ENCODE assay signal across 11 mouse cellular contexts in genomic region chr1:64066320-64067254, GRCm38 (mm10). TPM values are rescaled to one million over a fixed set of nuclear protein-coding genes. Genes with fewer than 3 reads are reported as not detected.
DNase-seq lines count a peak whose midpoint lies in the region; ATAC-seq and TF ChIP-seq lines count a peak whose summit lies in the region.
"Had no signal": no experiment of that assay in that cellular context is flagged by ENCODE, and none has a peak within 500 bp of the region (broad histone marks: within the 10 kb centered on the region; RNA-seq: fewer than 3 reads in every experiment).

No protein-coding gene starts in this region.

- TF ChIP-seq CTCF in cortical plate, adult 2 months (IDR thresholded peaks at IDR 0.05; ENCODE audit: extremely low read depth, insufficient read depth, low read length) = no peak

- WGBS in forebrain, embryonic 14.5 days = 3% methylated on average over 10 of the region's 10 CpGs
- 25% methylated on average over 10 of the region's 10 CpGs for WGBS in neural tube, embryonic 12.5 days

- DNase-seq in forebrain, embryonic 14.5 days (ENCODE audit: low spot score) = peak; percentile 98
- peak; percentile 79 for DNase-seq in layer of hippocampus, adult 9-11 months
- no peak for DNase-seq in urinary bladder, postnatal 4 days (ENCODE audit: low spot score in 2 of 2)
- DNase-seq in adrenal gland, postnatal 36 days = no peak
- DNase-seq in kidney, postnatal 36 days = no peak

- TF ChIP-seq POLR2A in cortical plate, adult 2 months (IDR thresholded peaks at IDR 0.05; ENCODE audit: extremely low read depth, insufficient read depth, low read length) = no peak

- ATAC-seq in forebrain, embryonic 14.5 days = peak; percentile 98
- peak; percentile 96 for ATAC-seq in neural tube, embryonic 12.5 days (ENCODE audit: low FRiP score, low read depth)
- no peak for ATAC-seq in granulocyte monocyte progenitor cell, adult 5-6 weeks (replicated peaks; ENCODE audit: poor library complexity, severe bottlenecking)

- no peaks in the 10 kb centered on the region for H3K36me3 ChIP-seq in forebrain, embryonic 14.5 days (ENCODE audit: control insufficient read depth, insufficient read depth, low read length)
- no peaks in the 10 kb centered on the region for H3K36me3 ChIP-seq in neural tube, embryonic 12.5 days
- H3K36me3 ChIP-seq: G1E had no signal

- peaks cover 12% of the 10 kb centered on the region; the same call in 1 of the 2 replicates for H3K4me1 ChIP-seq in cortical plate, adult 2 months (ENCODE audit: control insufficient read depth, insufficient read depth, low read length)
- peaks cover 60% of the 10 kb centered on the region for H3K4me1 ChIP-seq in forebrain, embryonic 14.5 days (ENCODE audit: control insufficient read depth, insufficient read depth, low read length)
- H3K4me1 ChIP-seq in neural tube, embryonic 12.5 days = peaks cover 36% of the 10 kb centered on the region

- no peaks in the 10 kb centered on the region for H3K9me3 ChIP-seq in forebrain, embryonic 14.5 days (replicated peaks; ENCODE audit: control insufficient read depth, low read length)
- H3K9me3 ChIP-seq in neural tube, embryonic 12.5 days = no peaks in the 10 kb centered on the region
- H3K9me3 ChIP-seq: G1E had no signal

- H3K27ac ChIP-seq in cortical plate, adult 2 months (ENCODE audit: insufficient read depth, low read length) = 0 out of 2 replicates have a peak overlapping the region, but pooled peaks have one; percentile 10
- H3K27ac ChIP-seq in forebrain, embryonic 14.5 days (ENCODE audit: low read depth, low read length) = peak overlapping the region; percentile 86
- H3K27ac ChIP-seq in neural tube, embryonic 12.5 days = peak overlapping the region; percentile 59; the same call in 1 of the 2 replicates
- H3K27ac ChIP-seq: kidney, postnatal 0 days; macrophage had no signal

- no peaks in the 10 kb centered on the region for H3K27me3 ChIP-seq in forebrain, embryonic 14.5 days (replicated peaks; ENCODE audit: control insufficient read depth, insufficient read depth, low read length)
- no peaks in the 10 kb centered on the region for H3K27me3 ChIP-seq in neural tube, embryonic 12.5 days (replicated peaks)

- H3K4me2 ChIP-seq in forebrain, embryonic 14.5 days (ENCODE audit: low read length) = peak overlapping the region; percentile 37
- no peak overlapping the region for H3K4me2 ChIP-seq in neural tube, embryonic 12.5 days (replicated peaks)

- H3K4me3 ChIP-seq in cortical plate, adult 2 months (ENCODE audit: insufficient read depth, low read length) = no peak overlapping the region
- H3K4me3 ChIP-seq in forebrain, embryonic 14.5 days (ENCODE audit: low read depth, low read length) = no peak overlapping the region; the same call in 1 of the 2 replicates
- H3K4me3 ChIP-seq in neural tube, embryonic 12.5 days = no peak overlapping the region

- H3K9ac ChIP-seq in forebrain, embryonic 14.5 days (ENCODE audit: low read length) = peak overlapping the region; percentile 6; the same call in 1 of the 2 replicates
- H3K9ac ChIP-seq in neural tube, embryonic 12.5 days = no peak overlapping the region

RNA-seq across cellular contexts. Expression of gene Klf7, which starts 55.5 kb away (rescaled TPM):
- polyA plus RNA-seq in cortical plate, adult 2 months (2012; rRNA removed) = 18.4 and 18.6 TPM in 2 replicates
- polyA plus RNA-seq in forebrain, embryonic 14.5 days (2014; fragmentation: Nextera tagmentation; extraction: Ambion mirVana) = 63.1 and 91.4 TPM in 2 replicates
- polyA plus RNA-seq in neural tube, embryonic 12.5 days (2016; fragmentation: Nextera tagmentation; extraction: Ambion mirVana) = 56.7 and 59.4 TPM in 2 replicates
- total RNA-seq in granulocyte monocyte progenitor cell, adult 5-6 weeks (2014; fragmentation: Nextera tagmentation) = 5.0 and 8.5 TPM in 2 replicates
- total RNA-seq in granulocyte monocyte progenitor cell, adult 5-6 weeks (2017) = 6.3 and 12.4 TPM in 2 replicates
- total RNA-seq in adrenal gland, postnatal 36 days (2021) = 10 to 100 TPM; 16.6 to 20.8 TPM
- polyA plus RNA-seq: G1E had no signal

Comparison
In these comparisons a context has a peak if more than half of its experiments do, and no peak if none do; other contexts are left out.
1. H3K27ac ChIP-seq: peak in every context shown above with its lines; median percentile 86 in forebrain, embryonic 14.5 days; 59 in neural tube, embryonic 12.5 days; 10 in cortical plate, adult 2 months.
2. DNase-seq: peak in forebrain, embryonic 14.5 days (single experiment) and layer of hippocampus, adult 9-11 months (single experiment); none in urinary bladder, postnatal 4 days (0 of 2), adrenal gland, postnatal 36 days (0 of 2) and kidney, postnatal 36 days (0 of 2).